Mouse (Mus musculus) lung, embryonic 14.5 days (tissue): ENCODE data around the gene Chrnd. TPM values are rescaled to one million over a fixed set of nuclear protein-coding genes. Genes with fewer than 3 reads are reported as not detected.
A peak's percentile ranks its signal among the peaks of the same experiment; 100 is the strongest.

ENCODE experiments used
- ATAC-seq: fragments of 200-750 bp; cut with Nextera tagmentation; 2 replicates; pipeline ENCODE4 v1.8.0; 2017; ENCODE audit warnings: mild to moderate bottlenecking, moderate TSS enrichment, moderate library complexity; ENCODE audit not compliant: insufficient read depth
- DNase-seq: peaks from one replicate; pipeline ENCODE4 v3.0.0-alpha.2; 2015
- H3K27ac ChIP-seq: fragments of 300-500 bp; sonication (generic); 2 replicates; pipeline ENCODE4 v1.5.1; 2014; ENCODE audit warnings: low read depth, mild to moderate bottlenecking, moderate library complexity
- H3K27me3 ChIP-seq: fragments of 300-500 bp; sonication (generic); 2 replicates; pipeline ENCODE4 v1.6.1; 2014; ENCODE audit warnings: low read length, control low read depth; ENCODE audit not compliant: insufficient read depth
- H3K36me3 ChIP-seq: fragments of 300-500 bp; sonication (generic); 2 replicates; pipeline ENCODE4 v1.6.1; 2014; ENCODE audit warnings: control low read depth; ENCODE audit not compliant: insufficient read depth
- H3K4me1 ChIP-seq: fragments of 300-500 bp; sonication (generic); 2 replicates; pipeline ENCODE4 v1.6.1; 2014; ENCODE audit warnings: antibody characterized with exemption, control low read depth; ENCODE audit not compliant: insufficient read depth
- H3K4me2 ChIP-seq: fragments of 300-500 bp; sonication (generic); 2 replicates; pipeline ENCODE4 v1.6.1; 2014; ENCODE audit warnings: mild to moderate bottlenecking
- H3K4me3 ChIP-seq: fragments of 300-500 bp; sonication (generic); 2 replicates; pipeline ENCODE4 v1.5.1; 2014; ENCODE audit warnings: low read depth, low read length
- H3K9ac ChIP-seq: fragments of 300-500 bp; sonication (generic); 2 replicates; pipeline ENCODE4 v1.6.1; 2014
- H3K9me3 ChIP-seq: fragments of 300-500 bp; sonication (generic); 2 replicates; pipeline ENCODE4 v1.6.1; 2016; ENCODE audit warnings: low read depth, low read length, control low read depth
- CTCF ChIP-seq: IDR thresholded peaks from 2 replicates; pipeline ENCODE4 v1.5.1; 2016; ENCODE audit warnings: antibody characterized with exemption, low read depth
- WGBS: fragments of 180-500 bp; shearing (Covaris S2); extraction: QIAGEN DNeasy Blood & Tissue Kit; methylation state at CpG from one replicate; pipeline ENCODE4 v1.1.7; 2014; 5-methylcytosine and 5-hydroxymethylcytosine counted together
- polyA plus RNA-seq: library from polyadenylated mRNA; unstranded; fragments of >200 nt; fragmentation: Nextera tagmentation; extraction: Ambion mirVana; gene quantifications from 2 replicates; pipeline ENCODE4 v1.2.1, GENCODE M21; 2014

Chrnd gene
- polyA plus RNA-seq, 1 experiment from 2014 or later = not detected

GRCm38 (mm10) chr1:87183998-87184750 lies 6.2 kb upstream of the Chrnd start:
- DNase-seq (no peak), ATAC-seq (no peak)
- Histone ChIP-seq H3K4me1 (no peaks in the 10 kb centered on the region), H3K4me2 (peak overlapping the region; percentile 38; the same call in 1 of the 2 replicates), H3K4me3 (no peak overlapping the region), H3K36me3 (no peaks in the 10 kb centered on the region), H3K27ac (no peak overlapping the region), H3K9me3 (no peaks in the 10 kb centered on the region), H3K27me3 (peaks cover 48% of the 10 kb centered on the region), H3K9ac (no peak overlapping the region)
- 0 out of 2 replicates have a peak, but pooled peaks have one; percentile 8 for TF ChIP-seq CTCF
- 29% methylated on average over 15 of the region's 15 CpGs for WGBS

DNA sequence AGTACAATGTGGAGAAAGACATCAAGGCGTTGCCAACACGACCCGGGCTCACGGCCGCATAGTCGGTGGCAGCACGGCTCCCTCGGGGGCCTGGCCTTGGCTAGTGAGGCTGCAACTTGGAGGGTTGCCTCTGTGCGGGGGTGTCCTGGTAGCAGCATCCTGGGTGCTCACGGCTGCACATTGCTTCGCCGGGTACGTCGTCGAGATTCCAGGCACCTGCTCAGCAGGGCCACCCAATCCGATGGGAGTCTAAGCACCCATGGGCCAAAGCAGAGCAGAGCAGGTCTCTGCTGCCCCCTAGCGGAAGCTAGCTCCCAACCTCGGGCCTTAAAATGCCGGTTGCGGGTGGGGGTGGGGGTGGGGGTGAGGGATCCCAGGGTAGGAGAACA lies 5.7 kb upstream of the Chrnd start:
- peaks cover 48% of the 10 kb centered on the region for H3K27me3 ChIP-seq
- peak overlapping the region; percentile 38; the same call in 1 of the 2 replicates for H3K4me2 ChIP-seq
- no peak overlapping the region for H3K27ac ChIP-seq
- no peak overlapping the region for H3K4me3 ChIP-seq
- TF ChIP-seq CTCF = peak; percentile 76
- 13% methylated on average over 20 of the region's 20 CpGs for WGBS
- DNase-seq (peak; percentile 83), ATAC-seq (peak; percentile 6; the same call in 1 of the 2 replicates)
- no peaks in the 10 kb centered on the region for H3K9me3 ChIP-seq
- no peak overlapping the region for H3K9ac ChIP-seq
- H3K36me3 ChIP-seq = no peaks in the 10 kb centered on the region
- no peaks in the 10 kb centered on the region for H3K4me1 ChIP-seq

GRCm38 (mm10) chr1:87185526-87185925 lies 4.9 kb upstream of the Chrnd start:
- Histone ChIP-seq H3K36me3 (no peaks in the 10 kb centered on the region), H3K9ac (no peak overlapping the region), H3K4me2 (no peak overlapping the region), H3K4me3 (no peak overlapping the region), H3K4me1 (no peaks in the 10 kb centered on the region), H3K27me3 (peaks cover 48% of the 10 kb centered on the region), H3K9me3 (no peaks in the 10 kb centered on the region), H3K27ac (no peak overlapping the region)
- no peak for TF ChIP-seq CTCF
- ATAC-seq (no peak), DNase-seq (no peak)
- WGBS = 14% methylated on average over 13 of the region's 13 CpGs

DNA sequence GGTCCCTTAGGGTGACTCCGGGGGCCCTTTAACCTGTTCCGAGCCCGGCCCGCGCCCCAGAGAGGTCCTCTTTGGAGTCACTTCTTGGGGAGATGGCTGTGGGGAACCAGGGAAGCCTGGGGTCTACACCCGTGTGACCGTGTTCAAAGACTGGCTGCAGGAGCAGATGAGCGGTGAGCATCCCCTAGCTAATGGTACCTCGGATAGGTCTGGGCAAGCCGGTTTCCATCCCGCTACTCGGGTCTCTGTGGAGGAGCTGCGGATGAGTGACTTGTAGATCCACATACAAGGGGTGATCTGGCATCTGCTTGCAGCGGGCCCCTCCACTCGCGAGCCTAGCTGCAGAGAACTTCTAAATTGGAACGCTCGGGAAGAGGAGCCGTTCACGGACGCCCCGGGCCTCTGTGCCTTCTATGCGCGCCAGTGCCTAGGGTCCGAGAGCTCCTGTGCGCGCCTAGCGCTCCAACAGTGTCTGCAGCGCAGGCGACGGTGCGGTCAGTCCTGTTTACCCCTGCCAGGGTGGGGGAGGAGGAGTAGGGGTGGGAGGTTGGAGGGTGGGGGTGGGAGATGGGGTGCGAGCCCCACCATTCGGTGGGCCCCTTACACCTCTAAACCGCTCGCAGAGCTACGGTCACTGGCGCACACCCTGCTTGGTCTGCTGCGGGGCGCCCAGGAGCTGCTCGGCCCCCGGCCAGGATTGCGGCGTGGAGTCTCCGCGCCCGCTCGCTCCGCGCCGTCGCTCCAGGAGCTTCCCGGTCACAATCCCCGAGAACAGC lies 4.0 kb upstream of the Chrnd start:
- DNase-seq (peak; percentile 32), ATAC-seq (peak; percentile 60)
- H3K9ac ChIP-seq = peak overlapping the region; percentile 43; the same call in 1 of the 2 replicates
- peaks cover 48% of the 10 kb centered on the region for H3K27me3 ChIP-seq
- TF ChIP-seq CTCF = no peak
- no peaks in the 10 kb centered on the region for H3K4me1 ChIP-seq
- no peaks in the 10 kb centered on the region for H3K36me3 ChIP-seq
- peak overlapping the region; percentile 74 for H3K4me2 ChIP-seq
- peak overlapping the region; percentile 42 for H3K4me3 ChIP-seq
- no peak overlapping the region for H3K27ac ChIP-seq
- 2% methylated on average over 53 of the region's 54 CpGs for WGBS
- no peaks in the 10 kb centered on the region for H3K9me3 ChIP-seq

DNA sequence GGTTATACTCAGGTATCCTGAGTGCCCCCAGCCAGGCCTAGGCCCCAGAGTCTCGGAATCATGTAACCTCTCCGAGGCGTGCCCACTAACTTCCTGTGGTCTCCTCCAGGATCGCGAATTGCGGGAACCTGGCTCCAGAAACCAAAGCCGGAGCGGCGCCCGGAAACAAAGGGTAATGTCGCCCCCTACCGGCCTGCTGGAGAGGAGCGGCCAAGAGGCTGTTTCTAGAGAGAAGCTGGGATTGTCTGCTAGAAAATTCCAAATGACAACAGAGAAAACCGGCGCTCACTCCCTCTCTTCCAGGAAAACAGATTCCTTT lies 3.4 kb upstream of the Chrnd start:
- Histone ChIP-seq H3K4me2 (peak overlapping the region; percentile 74), H3K4me1 (no peaks in the 10 kb centered on the region), H3K27me3 (peaks cover 47% of the 10 kb centered on the region), H3K9me3 (no peaks in the 10 kb centered on the region), H3K27ac (no peak overlapping the region), H3K36me3 (no peaks in the 10 kb centered on the region), H3K4me3 (peak overlapping the region; percentile 42), H3K9ac (peak overlapping the region; percentile 43; the same call in 1 of the 2 replicates)
- DNase-seq = peak; percentile 93
- ATAC-seq = peak; percentile 54
- under 1% methylated on average over 15 of the region's 15 CpGs for WGBS
- TF ChIP-seq CTCF = peak; percentile 90

DNA sequence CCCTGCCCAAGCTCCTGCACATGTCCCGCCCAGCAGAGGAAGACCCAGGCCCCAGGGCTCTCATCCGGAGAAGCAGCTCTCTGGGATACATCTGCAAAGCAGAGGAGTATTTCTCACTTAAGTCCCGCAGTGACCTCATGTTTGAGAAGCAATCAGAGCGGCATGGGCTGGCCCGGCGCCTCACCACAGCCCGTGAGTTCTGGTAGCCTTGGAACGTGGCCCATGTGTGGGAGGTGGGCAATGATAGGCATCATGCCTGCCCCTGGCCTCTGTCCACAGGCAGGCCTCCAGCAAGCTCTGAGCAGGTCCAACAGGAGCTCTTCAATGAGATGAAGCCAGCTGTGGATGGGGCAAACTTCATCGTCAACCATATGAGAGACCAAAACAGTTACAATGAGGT lies 6.9 kb downstream of the Chrnd start:
- no peaks in the 10 kb centered on the region for H3K27me3 ChIP-seq
- ATAC-seq = no peak
- no peaks in the 10 kb centered on the region for H3K4me1 ChIP-seq
- no peak overlapping the region for H3K9ac ChIP-seq
- no peaks in the 10 kb centered on the region for H3K36me3 ChIP-seq
- H3K27ac ChIP-seq = no peak overlapping the region
- no peak for DNase-seq
- H3K4me3 ChIP-seq = no peak overlapping the region
- H3K9me3 ChIP-seq = no peaks in the 10 kb centered on the region
- WGBS = 73% methylated on average over 9 of the region's 9 CpGs
- H3K4me2 ChIP-seq = no peak overlapping the region
- TF ChIP-seq CTCF = no peak
